Comparison of ENCODE assay signal across 8 mouse cellular contexts in genomic region chr4:41759656-41760287, GRCm38 (mm10). TPM values are rescaled to one million over a fixed set of nuclear protein-coding genes. Genes with fewer than 3 reads are reported as not detected.
A peak's percentile ranks its signal among the peaks of the same experiment; 100 is the strongest.
DNase-seq lines count a peak whose midpoint lies in the region; ATAC-seq and TF ChIP-seq lines count a peak whose summit lies in the region.

No protein-coding gene starts in this region.

- H3K27ac ChIP-seq in testis, adult 2 months (ENCODE audit: control insufficient read depth, insufficient read depth, low read depth, low read length): peak overlapping the region; percentile 82
- peak overlapping the region; percentile 96 to 98 for H3K27ac ChIP-seq in heart, embryonic 14.5 days (replicated peaks in 1 of 2; ENCODE audit: control insufficient read depth in 1 of 2, insufficient read depth in 1 of 2, low read depth in 2 of 2, low read length in 2 of 2)
- H3K27ac ChIP-seq in limb, embryonic 12.5 days: peak overlapping the region; percentile 97
- H3K27ac ChIP-seq in stomach, embryonic 16.5 days (ENCODE audit: low read length): peak overlapping the region; percentile 94

- 11% methylated on average over 6 of the region's 6 CpGs for WGBS in heart, embryonic 14.5 days
- WGBS in limb, embryonic 12.5 days: 37% methylated on average over 6 of the region's 6 CpGs
- WGBS in stomach, embryonic 16.5 days: 20% methylated on average over 6 of the region's 6 CpGs

- no peak for DNase-seq in testis, postnatal 10 days (ENCODE audit: low spot score)
- DNase-seq in cerebellum, adult 11-12 months: no peak
- DNase-seq in gastrocnemius, postnatal 4 days (ENCODE audit: low spot score in 2 of 2): no peak

- no peak for TF ChIP-seq CTCF in testis, adult 2 months (IDR thresholded peaks at IDR 0.05; ENCODE audit: control insufficient read depth, insufficient read depth, insufficient replicate concordance, low read depth, low read length)

- no peak overlapping the region; the same call in 1 of the 2 replicates for H3K4me3 ChIP-seq in testis, adult 2 months (ENCODE audit: control insufficient read depth, low read depth, low read length)
- H3K4me3 ChIP-seq in heart, embryonic 14.5 days (ENCODE audit: control insufficient read depth in 1 of 2, insufficient read depth in 1 of 2, low read depth in 1 of 2, low read length in 2 of 2): peak overlapping the region; percentile 49 to 62
- H3K4me3 ChIP-seq in limb, embryonic 12.5 days (replicated peaks): peak overlapping the region; percentile 59
- H3K4me3 ChIP-seq in stomach, embryonic 16.5 days (replicated peaks; ENCODE audit: low read length): peak overlapping the region; percentile 58

- no peak for TF ChIP-seq POLR2A in testis, adult 2 months (IDR thresholded peaks at IDR 0.05; ENCODE audit: control insufficient read depth, low read depth, low read length)

- ATAC-seq in heart, embryonic 14.5 days (ENCODE audit: insufficient number of reproducible peaks, insufficient read depth, low FRiP score, low read depth): no peak; the same call in 1 of the 2 replicates
- no peak for ATAC-seq in limb, embryonic 12.5 days (ENCODE audit: insufficient number of reproducible peaks, insufficient read depth, low FRiP score, low TSS enrichment, low read depth)
- peak; percentile 3; the same call in 1 of the 2 replicates for ATAC-seq in stomach, embryonic 16.5 days (ENCODE audit: insufficient read depth, low FRiP score)
- ATAC-seq in monocyte, adult 5-6 weeks (replicated peaks; ENCODE audit: insufficient number of reproducible peaks, low FRiP score, low TSS enrichment, poor library complexity, severe bottlenecking): no peak

- peaks cover 34% of the 10 kb centered on the region for H3K4me1 ChIP-seq in testis, adult 2 months (ENCODE audit: control insufficient read depth, insufficient read depth, low read length)
- H3K4me1 ChIP-seq in heart, embryonic 14.5 days (ENCODE audit: control insufficient read depth in 2 of 2, insufficient read depth in 2 of 2, low read length in 2 of 2): peaks cover 33 to 48% of the 10 kb centered on the region in 2 experiments
- peaks cover 46% of the 10 kb centered on the region for H3K4me1 ChIP-seq in limb, embryonic 12.5 days (replicated peaks)
- H3K4me1 ChIP-seq in stomach, embryonic 16.5 days (ENCODE audit: control insufficient read depth, insufficient read depth, low read length): peaks cover 37% of the 10 kb centered on the region

- peak overlapping the region; percentile 79 for H3K4me2 ChIP-seq in heart, embryonic 14.5 days (ENCODE audit: low read length)
- H3K4me2 ChIP-seq in limb, embryonic 12.5 days: peak overlapping the region; percentile 91
- peak overlapping the region; percentile 77 for H3K4me2 ChIP-seq in stomach, embryonic 16.5 days (ENCODE audit: low read depth, low read length)

- H3K27me3 ChIP-seq in testis, adult 2 months (ENCODE audit: control insufficient read depth, insufficient read depth, low read length): no peaks in the 10 kb centered on the region
- H3K27me3 ChIP-seq in heart, embryonic 14.5 days (ENCODE audit: control insufficient read depth, insufficient read depth, low read length): no peaks in the 10 kb centered on the region
- no peaks in the 10 kb centered on the region for H3K27me3 ChIP-seq in limb, embryonic 12.5 days
- no peaks in the 10 kb centered on the region for H3K27me3 ChIP-seq in stomach, embryonic 16.5 days (ENCODE audit: control insufficient read depth, insufficient read depth, low read length)

- peak overlapping the region; percentile 72 for H3K9ac ChIP-seq in heart, embryonic 14.5 days (ENCODE audit: low read length)
- H3K9ac ChIP-seq in limb, embryonic 12.5 days (replicated peaks): peak overlapping the region; percentile 71; the same call in 1 of the 2 replicates
- H3K9ac ChIP-seq in stomach, embryonic 16.5 days (ENCODE audit: low read length): peak overlapping the region; percentile 77

- no peaks in the 10 kb centered on the region for H3K36me3 ChIP-seq in testis, adult 2 months (ENCODE audit: control insufficient read depth, insufficient read depth, low read length)
- H3K36me3 ChIP-seq in heart, embryonic 14.5 days (ENCODE audit: control insufficient read depth, insufficient read depth, low read length): peaks cover 28% of the 10 kb centered on the region
- H3K36me3 ChIP-seq in limb, embryonic 12.5 days: peaks cover 26% of the 10 kb centered on the region
- no peaks in the 10 kb centered on the region for H3K36me3 ChIP-seq in stomach, embryonic 16.5 days (ENCODE audit: control insufficient read depth, insufficient read depth, low read length)

- H3K9me3 ChIP-seq in heart, embryonic 14.5 days (ENCODE audit: control insufficient read depth, low read length): no peaks in the 10 kb centered on the region
- no peaks in the 10 kb centered on the region for H3K9me3 ChIP-seq in limb, embryonic 12.5 days
- H3K9me3 ChIP-seq in stomach, embryonic 16.5 days (replicated peaks; ENCODE audit: control insufficient read depth, low read length): no peaks in the 10 kb centered on the region

RNA-seq across cellular contexts. Expression of gene Sigmar1, which starts 3.8 kb away (rescaled TPM):
- 21.0 and 22.3 TPM in 2 replicates for polyA plus RNA-seq in testis, adult 2 months (2012; rRNA removed)
- polyA plus RNA-seq in heart, embryonic 14.5 days (2014; fragmentation: Nextera tagmentation; extraction: Ambion mirVana): 56.8 and 57.0 TPM in 2 replicates
- 61.1 and 62.2 TPM in 2 replicates for polyA plus RNA-seq in limb, embryonic 12.5 days (2016; fragmentation: Nextera tagmentation; extraction: Ambion mirVana)
- 76.9 and 88.4 TPM in 2 replicates for polyA plus RNA-seq in stomach, embryonic 16.5 days (2015; fragmentation: Nextera tagmentation; extraction: Ambion mirVana)
- total RNA-seq in monocyte, adult 5-6 weeks (2017): 21.7 to 22.0 TPM (median 22.0 TPM) in 3 replicates
- 10 to 100 TPM; 25.7 to 27.4 TPM for total RNA-seq in gastrocnemius, postnatal 4 days (2021)

RNA-seq across cellular contexts. Expression of gene Galt, which starts 4.7 kb away (rescaled TPM):
- polyA plus RNA-seq in testis, adult 2 months (2012; rRNA removed): 11.1 and 13.6 TPM in 2 replicates
- polyA plus RNA-seq in heart, embryonic 14.5 days (2014; fragmentation: Nextera tagmentation; extraction: Ambion mirVana): 59.6 and 63.7 TPM in 2 replicates
- polyA plus RNA-seq in limb, embryonic 12.5 days (2016; fragmentation: Nextera tagmentation; extraction: Ambion mirVana): 39.4 and 41.7 TPM in 2 replicates
- polyA plus RNA-seq in stomach, embryonic 16.5 days (2015; fragmentation: Nextera tagmentation; extraction: Ambion mirVana): 43.8 and 44.7 TPM in 2 replicates
- 28.2 to 32.8 TPM (median 30.4 TPM) in 3 replicates for total RNA-seq in monocyte, adult 5-6 weeks (2017)
- total RNA-seq in gastrocnemius, postnatal 4 days (2021): 10 to 100 TPM; 24.0 to 24.1 TPM

RNA-seq across cellular contexts. Expression of gene Ccl27a, which starts 14.3 kb away (rescaled TPM):
- polyA plus RNA-seq in testis, adult 2 months (2012; rRNA removed): 872 and 1,011 TPM in 2 replicates
- polyA plus RNA-seq in heart, embryonic 14.5 days (2014; fragmentation: Nextera tagmentation; extraction: Ambion mirVana): 49.2 and 55.5 TPM in 2 replicates
- polyA plus RNA-seq in limb, embryonic 12.5 days (2016; fragmentation: Nextera tagmentation; extraction: Ambion mirVana): 55.4 and 59.4 TPM in 2 replicates
- polyA plus RNA-seq in stomach, embryonic 16.5 days (2015; fragmentation: Nextera tagmentation; extraction: Ambion mirVana): 29.9 and 33.6 TPM in 2 replicates
- 3.3 to 3.6 TPM in 2 of 3 replicates, not detected in the other for total RNA-seq in monocyte, adult 5-6 weeks (2017)
- total RNA-seq in gastrocnemius, postnatal 4 days (2021): 10 to 100 TPM; 26.2 to 27.4 TPM

RNA-seq across cellular contexts. Expression of gene Arid3c, which starts 28.8 kb away (rescaled TPM):
- 0.12 and 0.17 TPM in 2 replicates for polyA plus RNA-seq in testis, adult 2 months (2012; rRNA removed)
- not detected in 2 replicates for polyA plus RNA-seq in heart, embryonic 14.5 days (2014; fragmentation: Nextera tagmentation; extraction: Ambion mirVana)
- not detected in 2 replicates for polyA plus RNA-seq in limb, embryonic 12.5 days (2016; fragmentation: Nextera tagmentation; extraction: Ambion mirVana)
- not detected in 2 replicates for polyA plus RNA-seq in stomach, embryonic 16.5 days (2015; fragmentation: Nextera tagmentation; extraction: Ambion mirVana)
- total RNA-seq in monocyte, adult 5-6 weeks (2017): not detected in 3 replicates
- total RNA-seq in gastrocnemius, postnatal 4 days (2021): not detected

RNA-seq across cellular contexts. Expression of gene Dctn3, which starts 36.8 kb away (rescaled TPM):
- 84.2 and 90.3 TPM in 2 replicates for polyA plus RNA-seq in testis, adult 2 months (2012; rRNA removed)
- 122 and 134 TPM in 2 replicates for polyA plus RNA-seq in heart, embryonic 14.5 days (2014; fragmentation: Nextera tagmentation; extraction: Ambion mirVana)
- polyA plus RNA-seq in limb, embryonic 12.5 days (2016; fragmentation: Nextera tagmentation; extraction: Ambion mirVana): 103 and 104 TPM in 2 replicates
- 132 TPM in 2 replicates for polyA plus RNA-seq in stomach, embryonic 16.5 days (2015; fragmentation: Nextera tagmentation; extraction: Ambion mirVana)
- 122 to 157 TPM (median 150 TPM) in 3 replicates for total RNA-seq in monocyte, adult 5-6 weeks (2017)
- 10 to 100 TPM; 49.8 to 52.9 TPM for total RNA-seq in gastrocnemius, postnatal 4 days (2021)

Comparison
In these comparisons a context has a peak if more than half of its experiments do, and no peak if none do; other contexts are left out.
1. RNA of gene Ccl27a, which starts 14.3 kb away (polyA plus RNA-seq): 872 to 1,011 TPM in testis, adult 2 months; 49.2 to 55.5 TPM in heart, embryonic 14.5 days, 55.4 to 59.4 TPM in limb, embryonic 12.5 days and 29.9 to 33.6 TPM in stomach, embryonic 16.5 days; every median in the first group is over 10 times any median in the second.
2. Peak in every context shown above with its lines, with median percentiles within 50 percentile points of each other: H3K27ac ChIP-seq, H3K4me2 ChIP-seq and H3K9ac ChIP-seq.